In the genomic region with DNA sequence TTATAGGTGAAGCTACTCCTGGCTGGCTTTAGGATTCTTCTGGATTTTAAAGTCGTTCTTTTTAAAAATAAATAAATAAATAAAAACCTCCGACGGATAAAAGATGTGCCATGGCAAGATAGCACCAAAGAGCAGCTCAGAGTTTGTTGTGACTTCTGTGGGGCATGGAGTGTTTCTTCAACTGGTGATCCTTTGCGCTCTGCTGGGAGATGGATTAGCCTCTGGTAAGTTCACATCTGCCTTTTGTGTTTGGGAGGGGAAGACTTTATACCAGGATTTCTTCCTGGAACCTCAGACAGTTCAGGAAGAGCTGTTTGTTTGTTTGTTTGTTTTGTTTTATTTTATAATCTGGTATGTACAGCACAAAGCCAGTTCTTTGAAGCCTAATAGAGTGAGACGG, we compare ENCODE assay signal across 17 mouse cellular contexts. TPM values are rescaled to one million over a fixed set of nuclear protein-coding genes. Genes with fewer than 3 reads are reported as not detected.
A peak's percentile ranks its signal among the peaks of the same experiment; 100 is the strongest.
DNase-seq lines count a peak whose midpoint lies in the region; ATAC-seq and TF ChIP-seq lines count a peak whose summit lies in the region.
"Had no signal": no experiment of that assay in that cellular context is flagged by ENCODE, and none has a peak within 500 bp of the region (broad histone marks: within the 10 kb centered on the region; RNA-seq: fewer than 3 reads in every experiment).

No protein-coding gene starts in this region.

- no peaks in the 10 kb centered on the region for H3K27me3 ChIP-seq in heart, embryonic 16.5 days (ENCODE audit: control insufficient read depth, insufficient read depth, low read length)
- H3K27me3 ChIP-seq in midbrain, embryonic 11.5 days (ENCODE audit: control insufficient read depth, insufficient read depth, low read length): no peaks in the 10 kb centered on the region
- H3K27me3 ChIP-seq in midbrain, embryonic 10.5 days (ENCODE audit: low read depth, poor library complexity, severe bottlenecking): no peaks in the 10 kb centered on the region
- H3K27me3 ChIP-seq: forebrain, embryonic 12.5 days; intestine, embryonic 15.5 days; limb, embryonic 12.5 days; liver, embryonic 13.5 days; midbrain, embryonic 12.5 days had no signal

- peaks cover 32% of the 10 kb centered on the region for H3K4me1 ChIP-seq in heart, embryonic 16.5 days (ENCODE audit: control insufficient read depth, insufficient read depth, low read length)
- no peaks in the 10 kb centered on the region for H3K4me1 ChIP-seq in midbrain, embryonic 11.5 days (ENCODE audit: control insufficient read depth, insufficient read depth, low read length)
- peaks cover 8% of the 10 kb centered on the region; the same call in 1 of the 2 replicates for H3K4me1 ChIP-seq in midbrain, embryonic 10.5 days
- H3K4me1 ChIP-seq: embryonic facial prominence, embryonic 10.5 days had no signal

- no peak overlapping the region for H3K4me3 ChIP-seq in heart, embryonic 16.5 days (ENCODE audit: low read length)
- no peak overlapping the region for H3K4me3 ChIP-seq in layer of hippocampus, adult 2 months
- H3K4me3 ChIP-seq in midbrain, embryonic 11.5 days (ENCODE audit: low read depth, low read length): no peak overlapping the region
- no peak overlapping the region for H3K4me3 ChIP-seq in midbrain, embryonic 10.5 days
- H3K4me3 ChIP-seq: embryonic facial prominence, embryonic 10.5 days; forebrain, embryonic 12.5 days; intestine, embryonic 15.5 days; limb, embryonic 12.5 days; liver, embryonic 13.5 days; midbrain, embryonic 12.5 days had no signal

- WGBS in heart, embryonic 16.5 days: 62% methylated on average over 5 of the region's 5 CpGs
- 90% methylated on average over 5 of the region's 5 CpGs for WGBS in midbrain, embryonic 11.5 days
- WGBS in midbrain, embryonic 10.5 days: 77% methylated on average over 5 of the region's 5 CpGs

- no peaks in the 10 kb centered on the region for H3K36me3 ChIP-seq in heart, embryonic 16.5 days (ENCODE audit: control insufficient read depth, insufficient read depth)
- no peaks in the 10 kb centered on the region for H3K36me3 ChIP-seq in midbrain, embryonic 11.5 days (ENCODE audit: control insufficient read depth, insufficient read depth, low read length)
- H3K36me3 ChIP-seq in midbrain, embryonic 10.5 days: peaks cover 10% of the 10 kb centered on the region
- H3K36me3 ChIP-seq: intestine, embryonic 15.5 days; limb, embryonic 12.5 days had no signal

- no peak for DNase-seq in heart, adult 18-20 months
- no peak for DNase-seq in layer of hippocampus, adult 2 months (ENCODE audit: low spot score in 2 of 2)
- no peak for DNase-seq in layer of hippocampus, adult 9-10 months (ENCODE audit: low spot score)
- peak; percentile 76 for DNase-seq in midbrain, embryonic 11.5 days (ENCODE audit: low spot score, missing footprints)
- no peak for DNase-seq in midbrain, embryonic 10.5 days (ENCODE audit: low spot score)
- DNase-seq in embryo, embryonic 11 days: no peak
- DNase-seq: liver, embryonic 13.5 days; retina, postnatal 1 day had no signal

- H3K9me3 ChIP-seq in heart, embryonic 16.5 days (replicated peaks; ENCODE audit: control insufficient read depth, low read length): no peaks in the 10 kb centered on the region
- H3K9me3 ChIP-seq in midbrain, embryonic 11.5 days (ENCODE audit: control insufficient read depth, low read length): no peaks in the 10 kb centered on the region
- no peaks in the 10 kb centered on the region for H3K9me3 ChIP-seq in midbrain, embryonic 10.5 days (replicated peaks)
- H3K9me3 ChIP-seq: embryonic facial prominence, embryonic 10.5 days; forebrain, embryonic 12.5 days; intestine, embryonic 15.5 days; limb, embryonic 12.5 days; liver, embryonic 13.5 days; midbrain, embryonic 12.5 days had no signal

- peak overlapping the region; percentile 59; the same call in 1 of the 2 replicates for H3K27ac ChIP-seq in heart, embryonic 16.5 days (ENCODE audit: low read length)
- H3K27ac ChIP-seq in layer of hippocampus, adult 2 months: peak overlapping the region; percentile 65
- no peak overlapping the region for H3K27ac ChIP-seq in midbrain, embryonic 11.5 days (ENCODE audit: low read depth, low read length)
- H3K27ac ChIP-seq in midbrain, embryonic 10.5 days (replicated peaks): no peak overlapping the region
- H3K27ac ChIP-seq: embryonic facial prominence, embryonic 10.5 days; forebrain, embryonic 12.5 days; hindbrain, embryonic 14.5 days; limb, embryonic 12.5 days; liver, embryonic 13.5 days; macrophage; midbrain, embryonic 12.5 days had no signal

- H3K4me2 ChIP-seq in heart, embryonic 16.5 days (ENCODE audit: low read depth, low read length): no peak overlapping the region
- H3K4me2 ChIP-seq in midbrain, embryonic 11.5 days: no peak overlapping the region
- H3K4me2 ChIP-seq: forebrain, embryonic 12.5 days; heart, embryonic 11.5 days; hindbrain, embryonic 14.5 days; limb, embryonic 12.5 days; liver, embryonic 13.5 days; midbrain, embryonic 12.5 days had no signal

- TF ChIP-seq CTCF in layer of hippocampus, adult 2 months (conservative IDR thresholded peaks at IDR 0.05): no peak

- ATAC-seq in heart, embryonic 16.5 days (replicated peaks; ENCODE audit: extremely low read depth, insufficient read depth, low FRiP score): no peak
- no peak for ATAC-seq in midbrain, embryonic 11.5 days (ENCODE audit: low FRiP score)

- H3K9ac ChIP-seq in heart, embryonic 16.5 days (ENCODE audit: low read length): no peak overlapping the region
- H3K9ac ChIP-seq in midbrain, embryonic 11.5 days (ENCODE audit: low read length): no peak overlapping the region
- H3K9ac ChIP-seq: forebrain, embryonic 12.5 days; hindbrain, embryonic 14.5 days; intestine, embryonic 15.5 days; limb, embryonic 12.5 days; liver, embryonic 13.5 days; midbrain, embryonic 12.5 days had no signal

RNA-seq across cellular contexts. Expression of gene Susd6, which starts 37.7 kb away (rescaled TPM):
- polyA plus RNA-seq in heart, embryonic 16.5 days (2015; fragmentation: Nextera tagmentation; extraction: Ambion mirVana): 18.1 and 19.4 TPM in 2 replicates
- total RNA-seq in heart, adult 18-20 months (2021): 10 to 100 TPM; 68.3 to 71.9 TPM
- 10 to 100 TPM; 71.6 to 72.1 TPM for total RNA-seq in layer of hippocampus, adult 2 months (2021)
- 18.4 and 19.0 TPM in 2 replicates for polyA plus RNA-seq in midbrain, embryonic 11.5 days (2014; fragmentation: Nextera tagmentation; extraction: Ambion mirVana)
- 13.9 and 16.6 TPM in 2 replicates for polyA plus RNA-seq in midbrain, embryonic 10.5 days (2016; fragmentation: Nextera tagmentation; extraction: Ambion mirVana)

Comparison
In these comparisons a context has a peak if more than half of its experiments do, and no peak if none do; other contexts are left out.
1. H3K27ac ChIP-seq: peak in heart, embryonic 16.5 days (single experiment) and layer of hippocampus, adult 2 months (single experiment); none in midbrain, embryonic 11.5 days (single experiment) and midbrain, embryonic 10.5 days (single experiment).